Mouse (Mus musculus): Measurements from ENCODE around the gene Pla2g10. TPM values are rescaled to one million over a fixed set of nuclear protein-coding genes. Genes with fewer than 3 reads are reported as not detected.
"Not testable (repeated sequence)": the region's sequence is repeated elsewhere in the genome, so short reads cannot be mapped to it uniquely, and the experiment has no call there.

Pla2g10 gene
- polyA plus RNA-seq, 1 experiment from 2014 or later = not detected

GRCm38 (mm10) chr16:13670896-13671295 is 59.9 kb downstream of the Pla2g10 start:
- H3K36me3 ChIP-seq (ENCODE audit: control insufficient read depth, insufficient read depth, low read length); H3K27ac ChIP-seq (ENCODE audit: low read depth, low read length); H3K27me3 ChIP-seq (replicated peaks; ENCODE audit: control insufficient read depth, insufficient read depth, low read length); DNase-seq (ENCODE audit: low spot score); H3K4me1 ChIP-seq (ENCODE audit: control insufficient read depth, insufficient read depth, low read length); H3K9ac ChIP-seq (ENCODE audit: low read length); H3K9me3 ChIP-seq (replicated peaks; ENCODE audit: control insufficient read depth, low read length); H3K4me3 ChIP-seq (ENCODE audit: low read depth, low read length); ATAC-seq: not testable (repeated sequence)
- 80% methylated on average over 5 of the region's 5 CpGs for WGBS
- H3K4me2 ChIP-seq (ENCODE audit: low read length) = peak overlapping the region; percentile 59; the same call in 1 of the 2 replicates

DNA sequence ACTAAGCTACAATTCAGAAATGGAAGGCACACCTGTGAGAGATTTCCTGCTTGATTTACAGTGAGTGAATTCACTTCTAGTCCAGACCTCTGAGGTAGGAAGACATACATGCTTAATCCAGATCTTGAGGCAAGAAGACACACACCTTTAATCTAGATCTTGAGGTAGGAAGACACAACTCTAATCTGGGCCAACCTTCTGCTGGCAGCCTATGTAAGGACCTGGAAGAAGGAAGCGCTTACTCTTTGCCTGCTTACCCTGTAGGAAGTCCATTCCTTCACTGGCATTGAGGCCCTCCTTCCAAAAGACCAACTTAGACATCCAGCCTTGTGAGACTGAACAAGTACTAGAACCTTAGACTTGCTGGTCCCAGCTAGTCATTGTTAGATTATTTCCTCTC is 61.5 kb downstream of the Pla2g10 start:
- Histone ChIP-seq H3K4me2 (ENCODE audit: low read length) (no peak overlapping the region), H3K9me3 (replicated peaks; ENCODE audit: control insufficient read depth, low read length) (no peaks in the 10 kb centered on the region), H3K36me3 (ENCODE audit: control insufficient read depth, insufficient read depth, low read length) (peaks cover 9% of the 10 kb centered on the region), H3K9ac (ENCODE audit: low read length) (no peak overlapping the region), H3K4me3 (ENCODE audit: low read depth, low read length) (no peak overlapping the region), H3K27ac (ENCODE audit: low read depth, low read length) (no peak overlapping the region), H3K27me3 (replicated peaks; ENCODE audit: control insufficient read depth, insufficient read depth, low read length) (no peaks in the 10 kb centered on the region), H3K4me1 (ENCODE audit: control insufficient read depth, insufficient read depth, low read length) (peaks cover 9% of the 10 kb centered on the region)
- DNase-seq (ENCODE audit: low spot score) (no peak), ATAC-seq (no peak)
- WGBS = 85% methylated on average over 1 of the region's 1 CpGs

GRCm38 (mm10) chr16:13668402-13669108 is 62.2 kb downstream of the Pla2g10 start:
- Histone ChIP-seq H3K4me2 (ENCODE audit: low read length) (peak overlapping the region; percentile 77; the same call in 1 of the 2 replicates), H3K9me3 (replicated peaks; ENCODE audit: control insufficient read depth, low read length) (no peaks in the 10 kb centered on the region), H3K4me3 (ENCODE audit: low read depth, low read length) (peak overlapping the region; percentile 60), H3K36me3 (ENCODE audit: control insufficient read depth, insufficient read depth, low read length) (peaks cover 11% of the 10 kb centered on the region), H3K9ac (ENCODE audit: low read length) (no peak overlapping the region), H3K27ac (ENCODE audit: low read depth, low read length) (no peak overlapping the region), H3K27me3 (replicated peaks; ENCODE audit: control insufficient read depth, insufficient read depth, low read length) (no peaks in the 10 kb centered on the region), H3K4me1 (ENCODE audit: control insufficient read depth, insufficient read depth, low read length) (peaks cover 9% of the 10 kb centered on the region)
- DNase-seq (ENCODE audit: low spot score) = no peak
- no peak for ATAC-seq
- 78% methylated on average over 10 of the region's 10 CpGs for WGBS

DNA sequence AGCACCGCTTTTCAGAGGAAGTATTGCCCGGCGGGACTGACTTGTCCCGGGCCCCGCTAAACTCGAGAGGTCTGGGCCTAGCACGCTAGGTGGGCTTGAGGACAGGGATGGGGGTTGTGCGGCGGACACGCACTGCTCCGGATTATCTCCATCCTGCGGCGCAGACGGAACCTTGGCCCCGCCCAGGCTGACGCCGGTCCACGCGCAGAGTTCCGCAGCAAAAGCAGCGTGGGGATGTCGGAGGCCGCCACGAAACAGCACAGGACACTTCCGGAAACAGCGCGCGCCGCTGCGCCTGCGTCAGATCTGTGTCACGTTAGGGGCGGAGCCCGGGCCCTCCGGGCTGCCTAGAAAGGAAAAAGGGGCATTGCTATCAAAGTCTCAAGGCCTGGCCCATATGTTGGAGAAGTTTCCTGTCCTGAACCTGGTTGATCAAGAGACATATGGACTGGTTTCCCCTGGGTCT is 62.9 kb downstream of the Pla2g10 start, which contains the start of gene Parn:
TSS of gene Parn (minus strand) at position 293 of the 466 bp plus-strand sequence.
- Histone ChIP-seq H3K9ac (ENCODE audit: low read length) (peak within 1 kb of the TSS; percentile 70), H3K27me3 (replicated peaks; ENCODE audit: control insufficient read depth, insufficient read depth, low read length) (no peaks in the 10 kb centered on the region), H3K36me3 (ENCODE audit: control insufficient read depth, insufficient read depth, low read length) (peaks cover 16% of the 10 kb centered on the region), H3K27ac (ENCODE audit: low read depth, low read length) (peak within 1 kb of the TSS; percentile 65), H3K4me3 (ENCODE audit: low read depth, low read length) (peak within 1 kb of the TSS; percentile 60), H3K4me2 (ENCODE audit: low read length) (peak within 1 kb of the TSS; percentile 77), H3K4me1 (ENCODE audit: control insufficient read depth, insufficient read depth, low read length) (peaks cover 4% of the 10 kb centered on the region), H3K9me3 (replicated peaks; ENCODE audit: control insufficient read depth, low read length) (no peaks in the 10 kb centered on the region)
- DNase-seq (ENCODE audit: low spot score) = peak; percentile 95
- under 1% methylated on average over 35 of the region's 35 CpGs for WGBS
- ATAC-seq = peak; percentile 93

Other genes with a start within 250 kb of the Pla2g10 start
- gene Parn, start 62.8 kb downstream of the Pla2g10 start, polyA plus RNA-seq (2014; fragmentation: Nextera tagmentation; extraction: Ambion mirVana) = 33.0 and 34.4 TPM in 2 replicates
- gene Bfar, start 59.1 kb downstream of the Pla2g10 start, polyA plus RNA-seq (2014; fragmentation: Nextera tagmentation; extraction: Ambion mirVana) = 43.2 and 47.5 TPM in 2 replicates
- gene 3110001I22Rik, start 59.1 kb downstream of the Pla2g10 start, polyA plus RNA-seq (2014; fragmentation: Nextera tagmentation; extraction: Ambion mirVana) = 8.5 and 8.8 TPM in 2 replicates
- 70.7 and 76.2 TPM in 2 replicates for gene Rrn3, start 49.7 kb upstream of the Pla2g10 start, polyA plus RNA-seq (2014; fragmentation: Nextera tagmentation; extraction: Ambion mirVana)
- 218 and 239 TPM in 2 replicates for gene Ntan1, start 87.9 kb upstream of the Pla2g10 start, polyA plus RNA-seq (2014; fragmentation: Nextera tagmentation; extraction: Ambion mirVana)
- 62.2 and 66.4 TPM in 2 replicates for gene Pdxdc1, start 172.1 kb upstream of the Pla2g10 start, polyA plus RNA-seq (2014; fragmentation: Nextera tagmentation; extraction: Ambion mirVana)
- gene Mpv17l, start 172.2 kb upstream of the Pla2g10 start, polyA plus RNA-seq (2014; fragmentation: Nextera tagmentation; extraction: Ambion mirVana) = 11.8 and 12.1 TPM in 2 replicates

All from forebrain, embryonic 14.5 days (tissue).